Mouse (Mus musculus): ENCODE measurements around the gene Rassf4.

DNA sequence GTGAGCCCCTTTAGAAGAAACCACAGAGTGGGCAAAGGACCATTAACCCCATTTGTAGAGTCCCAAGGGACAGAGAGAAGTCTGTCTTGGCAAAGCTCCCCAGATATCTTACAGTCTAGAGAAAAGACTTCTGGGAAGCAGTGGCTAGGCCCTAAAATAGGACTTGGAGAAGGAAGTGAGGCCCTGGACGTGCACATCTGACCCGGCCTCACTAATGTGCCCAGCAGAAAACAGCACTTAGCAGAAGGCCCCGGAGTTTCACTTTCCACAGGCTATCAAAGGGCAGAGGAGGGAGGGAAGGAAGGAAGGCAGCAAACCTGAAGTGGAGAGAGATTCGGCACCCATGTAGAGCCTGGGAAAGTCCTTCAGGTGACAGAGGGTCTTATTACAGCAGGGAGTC is 45.2 kb upstream of the Rassf4 start:
- TF ChIP-seq POLR2A (IDR thresholded peaks at IDR 0.05; ENCODE audit: insufficient read depth, low read depth, low read length) = no peak
- no peak for TF ChIP-seq CTCF (IDR thresholded peaks at IDR 0.05)
- no peak for TF ChIP-seq EP300 (IDR thresholded peaks at IDR 0.05; ENCODE audit: insufficient read depth, low read depth, low read length)

Data from heart, adult 2 months (tissue).